Mouse (Mus musculus) retina, embryonic 14.5 days (tissue): ENCODE data around the gene Hdac4.

Experiments
- DNase-seq: peaks from one replicate; pipeline ENCODE4 v3.0.0-alpha.2; 2015; ENCODE audit warnings: low spot score

The Hdac4 gene

GRCm38 (mm10) chr1:91968710-91969379 lies 226.7 kb downstream of the Hdac4 start:
- peak; percentile 66 for DNase-seq

DNA sequence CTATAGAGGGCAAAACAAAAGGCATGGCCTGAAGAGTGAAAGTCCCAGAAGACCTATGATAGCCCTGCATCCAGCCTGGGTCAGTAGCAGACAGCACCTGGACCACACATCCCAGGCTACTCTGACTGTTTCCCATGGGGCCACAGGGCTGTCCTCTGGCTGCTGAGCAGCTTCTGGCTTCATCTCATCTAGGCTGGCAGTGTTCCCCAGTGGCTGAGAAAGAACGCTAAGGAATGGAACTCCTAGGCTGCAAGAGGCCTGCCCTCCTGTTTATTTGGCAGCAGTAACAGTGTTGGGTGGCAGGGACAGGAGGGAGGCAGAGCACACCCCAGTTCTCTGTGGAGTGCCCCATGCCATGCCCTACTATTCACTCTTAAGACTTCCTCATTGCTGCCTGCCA lies 228.5 kb downstream of the Hdac4 start:
- DNase-seq = no peak

DNA sequence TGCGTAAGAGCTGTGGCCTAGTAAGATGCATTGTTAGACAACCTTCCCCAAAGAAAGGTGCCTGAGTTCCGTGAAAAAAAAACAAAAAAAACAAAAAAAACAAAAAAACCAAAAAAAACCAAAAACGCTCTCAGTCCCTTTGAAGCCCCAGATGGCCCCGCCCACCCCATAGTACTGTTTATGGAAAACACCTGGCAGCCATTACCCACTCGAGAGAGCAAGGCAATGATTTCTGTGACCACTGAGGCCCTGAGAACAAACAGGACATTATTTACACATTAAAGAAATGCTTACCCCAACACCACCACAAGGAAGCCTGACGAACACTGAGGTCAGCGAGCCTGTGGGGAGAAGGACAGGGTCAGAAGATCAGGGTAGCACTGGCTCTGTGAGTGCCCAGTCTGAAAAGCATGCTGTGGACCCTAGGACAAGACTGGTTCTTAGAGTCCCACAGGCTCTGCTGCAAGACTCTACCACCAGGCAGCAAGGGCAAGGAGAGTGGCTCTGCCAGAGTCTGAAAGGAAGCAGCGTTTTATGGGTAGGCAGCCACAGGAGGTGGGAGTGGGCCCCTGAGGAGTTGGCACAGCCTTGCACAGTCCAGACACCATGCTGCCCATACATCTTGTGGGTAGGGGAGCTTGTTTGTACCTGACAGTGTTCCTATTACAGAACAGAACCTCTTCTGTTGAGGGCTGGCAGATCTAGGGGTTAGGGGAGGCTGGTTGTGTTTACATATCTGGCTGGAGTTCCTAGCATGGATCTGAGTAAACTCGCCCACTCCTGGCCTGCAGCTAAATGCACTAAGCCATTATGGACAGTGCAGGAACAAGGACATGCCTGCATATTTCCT lies 230.8 kb downstream of the Hdac4 start:
- no peak for DNase-seq

DNA sequence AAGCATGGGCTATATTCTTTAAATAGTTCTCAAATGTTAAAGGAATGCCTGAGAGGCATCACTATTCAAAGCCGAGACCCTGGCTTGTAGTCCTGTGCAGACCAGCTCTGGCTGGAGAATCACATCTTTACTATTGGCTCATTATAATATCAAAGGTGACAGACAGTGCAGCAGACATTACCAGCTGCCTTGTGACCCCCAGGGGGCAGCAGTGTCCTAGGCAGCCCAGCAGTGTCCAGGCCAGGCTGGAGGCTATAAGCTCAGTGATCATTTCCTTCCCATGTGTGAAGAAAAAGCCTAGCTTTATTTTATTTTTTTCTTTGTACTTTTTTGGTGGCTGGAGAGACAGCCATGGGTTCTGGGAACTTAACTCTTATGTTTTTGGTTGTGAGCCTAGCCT lies 233.2 kb downstream of the Hdac4 start:
- peak; percentile 76 for DNase-seq

- no peak for DNase-seq
These were observed 234.3 kb downstream of the Hdac4 start for GRCm38 (mm10) chr1:91961231-91961630.

DNA sequence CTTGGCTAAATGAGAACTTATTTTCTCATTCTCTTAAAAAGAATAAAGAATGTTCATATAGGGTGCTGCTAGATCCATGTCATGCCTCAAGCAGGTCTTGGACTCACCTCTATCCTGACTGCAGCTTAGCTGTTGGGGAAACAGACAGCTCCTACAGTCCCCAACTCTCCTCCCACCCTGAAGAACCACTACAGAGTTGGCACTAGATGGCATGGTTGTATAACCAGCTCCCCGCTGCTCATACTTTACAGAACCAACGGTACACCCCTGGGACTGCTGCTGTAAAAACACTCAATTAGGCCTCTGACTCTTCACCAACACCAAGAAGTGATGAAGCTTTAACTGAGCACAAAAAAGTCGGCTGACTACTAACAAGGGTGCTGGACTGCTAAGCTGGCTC lies 235.6 kb downstream of the Hdac4 start:
- DNase-seq = no peak

GRCm38 (mm10) chr1:91959044-91959443 lies 236.5 kb downstream of the Hdac4 start:
- no peak for DNase-seq

DNA sequence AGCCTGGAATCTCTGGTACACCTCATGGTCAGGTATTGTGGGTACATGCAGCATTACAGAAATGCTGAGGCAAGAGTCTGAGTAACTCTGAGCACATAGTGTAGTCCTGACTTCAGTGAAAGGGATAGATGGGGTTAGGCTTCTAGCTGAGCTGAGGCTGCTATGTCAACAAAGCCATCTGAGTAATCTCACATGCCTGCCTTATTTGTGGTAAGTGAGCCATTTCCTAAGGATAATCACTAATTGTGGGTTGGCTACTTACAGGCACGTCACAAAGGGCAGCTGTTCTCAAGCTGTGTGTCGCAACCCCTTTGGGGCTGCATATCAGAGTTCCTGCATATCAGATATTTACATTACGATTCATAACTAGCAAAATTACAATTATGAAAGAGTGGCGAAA lies 239.3 kb downstream of the Hdac4 start:
- DNase-seq = no peak

DNA sequence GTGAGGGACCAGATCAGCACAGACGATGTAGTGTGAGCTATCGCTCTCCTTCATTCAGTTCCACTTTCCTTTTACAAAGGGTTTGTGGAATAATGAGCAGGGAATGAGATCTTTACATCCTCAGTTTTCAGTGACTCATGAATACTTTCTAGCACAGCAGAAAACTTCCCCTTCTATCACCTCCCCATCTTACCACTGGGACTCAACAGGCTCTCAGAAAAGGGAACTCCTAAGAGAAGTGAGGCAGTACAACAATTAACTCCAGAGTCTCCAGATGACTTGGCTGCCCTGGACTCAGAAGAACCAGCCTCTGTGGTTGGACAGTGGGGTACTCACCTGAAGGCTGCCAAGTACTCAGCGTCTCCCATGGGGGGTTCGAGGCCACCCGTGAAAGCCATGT lies 240.5 kb downstream of the Hdac4 start:
- DNase-seq = no peak

- no peak for DNase-seq
These were observed 242.6 kb downstream of the Hdac4 start for GRCm38 (mm10) chr1:91952912-91953311.

GRCm38 (mm10) chr1:91947441-91947840 lies 248.1 kb downstream of the Hdac4 start:
- DNase-seq = no peak

DNA sequence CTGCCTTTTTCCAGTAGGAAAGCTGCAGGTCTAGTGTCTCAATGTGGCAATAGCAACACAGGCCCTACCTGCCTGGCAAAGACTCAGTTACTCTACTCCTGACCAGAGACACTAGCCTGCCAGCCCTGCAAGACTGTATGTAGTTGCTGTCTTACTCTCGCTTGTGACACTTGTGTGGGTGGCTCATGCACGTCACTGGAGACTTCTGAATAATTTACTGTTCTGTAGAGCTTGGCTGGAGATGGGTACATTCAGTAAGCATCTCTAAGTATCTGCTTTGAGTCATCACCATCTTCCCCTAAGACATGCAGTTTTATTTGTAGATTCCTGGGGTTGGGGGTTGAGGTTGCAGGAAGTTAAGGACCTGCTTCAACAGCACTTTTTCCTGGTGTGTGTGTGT lies 252.9 kb downstream of the Hdac4 start:
- no peak for DNase-seq

GRCm38 (mm10) chr1:91942031-91942430 lies 253.5 kb downstream of the Hdac4 start:
- DNase-seq = no peak

DNA sequence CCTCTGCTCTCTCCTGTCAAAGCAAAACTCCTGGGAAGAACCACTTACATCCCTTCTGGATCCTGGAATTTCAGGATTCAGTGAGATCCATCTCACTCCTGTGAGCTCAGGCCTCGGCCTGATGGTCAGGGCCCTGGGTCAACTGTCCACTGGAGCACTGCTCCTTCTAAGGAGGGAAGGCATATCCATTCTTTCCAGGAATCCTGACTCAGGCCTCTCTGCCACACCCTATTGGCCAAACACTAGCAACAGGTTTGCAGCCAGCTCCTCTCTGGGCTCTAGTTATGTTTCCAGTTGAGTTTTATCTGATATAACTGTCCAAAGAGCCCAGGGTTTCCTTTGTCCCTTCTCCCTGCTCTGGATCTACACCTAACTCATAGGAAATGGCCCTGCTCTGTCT lies 254.4 kb downstream of the Hdac4 start:
- DNase-seq = no peak

DNA sequence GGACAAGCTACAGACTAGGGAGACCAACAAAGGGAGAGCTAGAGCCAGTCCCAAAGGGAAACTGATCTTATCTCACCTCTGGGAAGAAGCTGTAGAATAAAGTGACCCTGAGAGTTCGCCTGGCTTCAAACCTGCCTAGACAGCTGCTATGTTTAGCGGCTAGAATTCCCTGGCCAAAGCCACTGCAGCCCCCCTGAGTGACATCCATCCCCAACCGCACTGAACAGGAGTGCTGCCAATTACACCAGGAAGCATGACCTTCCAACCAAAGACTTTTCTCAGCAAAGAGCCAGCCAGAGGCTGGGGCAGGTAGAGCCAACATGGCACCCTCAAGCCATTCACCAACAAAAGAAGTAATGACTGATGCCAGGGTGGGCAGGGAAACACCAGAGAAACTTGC lies 260.3 kb downstream of the Hdac4 start:
- no peak for DNase-seq

DNA sequence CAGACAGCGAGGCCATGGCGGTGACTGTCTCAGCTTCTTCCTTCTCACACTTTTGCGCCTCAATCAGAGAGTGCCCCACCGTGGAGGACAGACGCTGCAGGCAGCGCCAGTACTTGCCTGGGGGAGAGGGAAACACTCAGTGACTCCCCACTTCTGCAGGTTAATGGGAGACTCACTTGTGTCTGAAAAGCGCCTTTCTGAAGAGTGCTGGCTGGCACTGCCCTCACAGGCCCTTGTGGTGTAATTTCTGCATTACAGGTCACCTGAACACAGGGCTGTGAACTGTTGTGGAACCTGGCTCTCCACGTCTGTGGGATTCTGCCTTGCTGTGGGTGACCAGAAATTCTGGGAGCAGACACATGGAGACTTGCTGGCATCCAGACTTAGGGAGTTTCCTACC lies 261.8 kb downstream of the Hdac4 start:
- DNase-seq = no peak

DNA sequence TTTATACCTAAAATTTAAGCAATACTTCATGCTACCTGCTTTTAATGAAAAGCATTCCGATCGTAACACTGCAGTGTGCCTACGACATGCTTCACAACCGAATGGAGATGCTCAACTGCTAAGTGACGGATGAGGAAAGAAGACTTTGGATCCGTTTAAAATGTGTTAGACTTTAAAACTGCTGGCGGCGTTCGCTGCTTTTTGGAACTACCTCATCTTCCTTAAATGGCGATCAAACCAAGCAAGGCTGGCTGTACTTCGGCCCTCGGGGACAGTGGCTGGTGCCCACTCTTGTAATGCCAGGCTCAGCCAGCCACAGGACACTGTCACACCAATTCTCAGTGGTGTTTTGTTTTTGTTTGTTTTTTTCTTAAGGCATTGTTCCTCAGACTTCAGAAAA lies 263.3 kb downstream of the Hdac4 start:
- DNase-seq = no peak

- DNase-seq = no peak
These were observed 263.7 kb downstream of the Hdac4 start for GRCm38 (mm10) chr1:91931786-91932185.

- no peak for DNase-seq
These were observed 264.3 kb downstream of the Hdac4 start for GRCm38 (mm10) chr1:91931196-91931595.

- DNase-seq = no peak
These were observed 266.4 kb downstream of the Hdac4 start for GRCm38 (mm10) chr1:91929051-91929450.

- no peak for DNase-seq
These were observed 267.8 kb downstream of the Hdac4 start for GRCm38 (mm10) chr1:91927536-91928315.

GRCm38 (mm10) chr1:91923567-91923966 lies 271.9 kb downstream of the Hdac4 start:
- no peak for DNase-seq
